Mouse (Mus musculus): ENCODE data around the gene Fam110a.

DNA sequence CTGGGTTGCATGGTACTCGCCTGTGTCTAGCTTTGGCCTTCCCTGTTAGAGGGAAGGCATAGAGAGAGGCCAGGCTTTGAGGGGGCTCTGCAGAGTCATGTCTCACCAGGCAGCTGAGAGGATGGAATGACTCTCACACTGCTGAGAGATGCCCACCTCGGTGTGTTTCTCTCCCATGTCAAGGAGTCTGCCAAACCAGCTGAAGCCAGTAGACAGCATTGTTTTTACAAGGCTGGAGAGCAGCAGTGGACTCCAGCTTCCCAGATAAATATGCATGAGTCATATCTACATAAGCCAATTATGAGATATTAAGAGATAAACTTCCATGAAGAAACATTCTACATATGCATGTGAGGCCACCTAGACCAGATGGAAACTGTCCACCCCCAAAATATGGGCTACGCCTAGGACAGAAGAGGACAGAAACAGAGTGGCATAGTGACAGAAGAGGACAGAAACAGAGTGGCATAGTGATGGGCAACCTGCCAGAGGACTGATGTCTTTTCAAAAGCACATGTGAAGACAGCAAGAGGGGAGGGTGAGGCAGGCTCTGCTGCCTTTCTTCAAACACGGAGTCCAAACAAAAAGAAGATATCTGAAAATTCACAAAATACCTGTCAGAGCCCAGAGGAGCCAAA, 23.4 kb downstream of the Fam110a start:
- TF ChIP-seq CTCF (IDR thresholded peaks at IDR 0.05; ENCODE audit: low read depth, low read length) (no peak), POLR2A (IDR thresholded peaks at IDR 0.05; ENCODE audit: borderline replicate concordance, low read depth, low read length) (no peak)
